Mouse (Mus musculus) bone marrow macrophage, adult 2 months (primary cell): Measurements from ENCODE around the gene Tsc22d3.

ENCODE experiments used
- CTCF ChIP-seq: IDR thresholded peaks from 2 replicates; pipeline ENCODE4 v1.5.1; 2012; ENCODE audit warnings: low read depth, mild to moderate bottlenecking, low read length, moderate library complexity
- POLR2A ChIP-seq: IDR thresholded peaks from 2 replicates; pipeline ENCODE4 v1.6.1; 2012; ENCODE audit warnings: mild to moderate bottlenecking, low read depth, low read length, borderline replicate concordance

- TF ChIP-seq CTCF: no peak
- TF ChIP-seq POLR2A: no peak
These were observed 88.5 kb downstream of the Tsc22d3 start for GRCm38 (mm10) chrX:140511687-140512651.
